Mouse (Mus musculus): ENCODE measurements around the gene Trnau1ap.
A peak's percentile ranks its signal among the peaks of the same experiment; 100 is the strongest.
"Not testable (repeated sequence)": the region's sequence is repeated elsewhere in the genome, so short reads cannot be mapped to it uniquely, and the experiment has no call there.

Gene Trnau1ap

GRCm38 (mm10) chr4:132301486-132301885 lies 27.9 kb downstream of the Trnau1ap start:
- DNase-seq (ENCODE audit: low read depth, low spot score), result no peak

GRCm38 (mm10) chr4:132299849-132300248 lies 29.5 kb downstream of the Trnau1ap start:
- DNase-seq (ENCODE audit: low read depth, low spot score), result no peak

GRCm38 (mm10) chr4:132295696-132296390 lies 33.5 kb downstream of the Trnau1ap start:
- peak; percentile 39 for DNase-seq (ENCODE audit: low read depth, low spot score)

- DNase-seq (ENCODE audit: low read depth, low spot score), result no peak
Measured at GRCm38 (mm10) chr4:132293682-132294240, 35.6 kb downstream of the Trnau1ap start.

- DNase-seq (ENCODE audit: low read depth, low spot score), result no peak
Measured at GRCm38 (mm10) chr4:132292988-132293387, 36.4 kb downstream of the Trnau1ap start.

- DNase-seq (ENCODE audit: low read depth, low spot score), result no peak
Measured at GRCm38 (mm10) chr4:132291624-132292335, 37.6 kb downstream of the Trnau1ap start.

GRCm38 (mm10) chr4:132291056-132291455 lies 38.3 kb downstream of the Trnau1ap start:
- DNase-seq (ENCODE audit: low read depth, low spot score), result no peak

- not testable (repeated sequence) for DNase-seq (ENCODE audit: low read depth, low spot score)
Measured at GRCm38 (mm10) chr4:132288840-132289239, 40.5 kb downstream of the Trnau1ap start.

- DNase-seq (ENCODE audit: low read depth, low spot score), result no peak
Measured at GRCm38 (mm10) chr4:132275949-132276348, 53.4 kb downstream of the Trnau1ap start.

- DNase-seq (ENCODE audit: low read depth, low spot score), result peak; percentile 97
Measured at GRCm38 (mm10) chr4:132274156-132274862, 55.0 kb downstream of the Trnau1ap start, which contains the start of gene Taf12. Gene Taf12 (plus strand): TSS chr4:132274375.

GRCm38 (mm10) chr4:132273166-132273565 lies 56.2 kb downstream of the Trnau1ap start:
- DNase-seq (ENCODE audit: low read depth, low spot score), result no peak

- peak; percentile 94 for DNase-seq (ENCODE audit: low read depth, low spot score)
Measured at GRCm38 (mm10) chr4:132269740-132270560, 59.4 kb downstream of the Trnau1ap start.

- peak; percentile 78 for DNase-seq (ENCODE audit: low read depth, low spot score)
Measured at GRCm38 (mm10) chr4:132268871-132269739, 60.2 kb downstream of the Trnau1ap start.

GRCm38 (mm10) chr4:132266835-132267349 lies 62.4 kb downstream of the Trnau1ap start:
- DNase-seq (ENCODE audit: low read depth, low spot score), result no peak

GRCm38 (mm10) chr4:132263313-132263712 lies 66.0 kb downstream of the Trnau1ap start:
- DNase-seq (ENCODE audit: low read depth, low spot score), result no peak

- no peak for DNase-seq (ENCODE audit: low read depth, low spot score)
Measured at GRCm38 (mm10) chr4:132262358-132262616, 67.1 kb downstream of the Trnau1ap start.

Data from CD4-positive, CD25-positive, alpha-beta regulatory T cell, adult 2 months (primary cell).